Mouse (Mus musculus): ENCODE results near the gene Artn.

The Artn gene

GRCm38 (mm10) chr4:117886644-117887043, 42.9 kb downstream of the Artn start:
- peak; percentile 63 for DNase-seq

GRCm38 (mm10) chr4:117885994-117886393, 43.6 kb downstream of the Artn start:
- no peak for DNase-seq

- DNase-seq = no peak
These were observed 44.5 kb downstream of the Artn start for GRCm38 (mm10) chr4:117885093-117885492.

DNA sequence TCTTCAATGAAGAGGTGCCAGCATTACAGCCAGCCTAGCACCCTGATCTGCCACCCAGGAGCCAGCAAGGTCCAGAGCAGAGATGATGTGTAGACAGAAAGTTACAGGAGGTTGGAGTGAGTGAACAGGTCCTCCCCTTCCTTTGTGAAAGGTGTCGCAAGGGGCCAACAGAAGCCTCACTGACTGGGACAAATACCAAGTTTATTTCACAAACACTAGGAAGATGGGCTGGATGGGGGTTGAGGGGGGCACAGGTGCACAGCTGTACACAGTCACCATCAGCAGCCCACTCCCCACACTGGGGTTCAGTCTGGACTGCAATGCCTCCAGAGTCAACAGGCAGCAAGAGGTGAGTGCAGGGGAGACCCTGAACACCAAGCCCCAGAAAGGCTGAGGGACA, 45.4 kb downstream of the Artn start:
- DNase-seq = no peak

DNA sequence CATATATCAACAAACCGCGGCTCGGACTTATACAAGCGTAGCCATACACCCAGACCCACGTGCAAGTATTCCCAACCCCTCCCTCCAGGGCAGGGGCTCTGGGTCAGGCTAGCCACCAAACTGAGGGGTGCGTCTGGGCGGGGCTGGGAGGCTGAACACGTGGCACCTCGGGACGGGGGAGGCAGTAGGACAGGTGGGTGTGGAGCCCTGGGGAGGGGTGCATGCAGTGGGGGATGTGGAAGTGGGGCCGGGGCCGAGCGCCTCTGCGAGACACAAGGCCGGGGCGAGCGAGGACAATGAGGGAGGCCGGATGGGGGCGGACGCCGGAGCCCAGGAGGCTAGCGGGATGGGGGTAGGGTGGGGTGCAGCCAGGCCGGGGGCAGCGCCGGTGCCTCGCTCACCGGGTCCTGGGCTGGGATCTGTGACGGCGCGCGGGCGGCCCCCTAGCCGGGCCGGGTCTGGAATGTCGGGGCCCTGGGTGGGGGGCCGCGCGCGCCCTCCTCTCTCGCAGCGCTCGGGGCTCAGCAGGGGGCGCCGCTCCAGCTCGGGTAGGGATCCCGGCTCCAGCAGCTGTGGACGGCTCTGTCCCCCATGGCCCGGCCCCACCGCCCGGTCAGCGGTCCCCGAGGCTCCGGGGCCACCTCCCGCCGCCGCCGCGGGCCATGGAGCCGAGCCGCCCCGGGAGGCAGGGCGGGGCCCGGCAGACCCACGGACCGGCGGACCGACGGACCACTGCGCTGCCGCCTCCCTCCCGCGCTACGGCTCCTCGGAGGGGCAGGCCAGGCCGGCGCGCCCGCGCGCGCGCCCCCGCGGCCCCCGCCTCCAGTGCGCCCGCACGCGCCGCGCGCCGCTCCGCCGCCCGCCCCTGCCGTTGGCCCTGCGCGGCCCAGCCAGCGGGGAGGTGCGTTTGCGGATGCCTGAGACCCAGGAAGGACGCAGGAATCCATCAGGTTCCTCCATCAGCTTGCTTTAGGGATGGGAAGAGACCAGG, 46.6 kb downstream of the Artn start, which contains the start of gene B4galt2:
Gene B4galt2 (minus strand): TSS at position 787 of the 991 bp plus-strand sequence.
- peak; percentile 50 for DNase-seq

- DNase-seq = no peak
These were observed 50.9 kb downstream of the Artn start for GRCm38 (mm10) chr4:117878703-117879102.

DNA sequence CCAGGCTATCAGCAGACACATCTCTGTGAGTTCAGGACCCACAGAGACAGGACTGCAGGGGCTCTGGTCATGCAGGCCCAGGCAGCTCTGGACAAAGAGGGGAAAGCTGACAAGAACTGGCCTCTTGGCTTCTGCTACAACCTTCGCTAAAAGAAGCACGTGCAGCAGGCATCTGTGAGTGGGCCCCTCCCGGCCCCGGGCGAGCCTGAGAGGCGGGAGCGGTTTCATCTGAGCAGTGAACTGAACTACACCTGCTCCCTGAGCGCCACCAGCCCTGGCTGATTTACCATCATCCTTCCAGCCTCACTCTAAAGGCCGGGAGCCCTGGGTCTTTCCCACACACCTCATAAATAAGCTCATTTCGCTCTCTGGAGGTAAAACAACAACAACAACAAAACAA, 51.3 kb downstream of the Artn start:
- DNase-seq = no peak

Data from liver (tissue).